Mouse (Mus musculus) MEL (cell line): Measurements from ENCODE around the gene Thumpd2. TPM values are rescaled to one million over a fixed set of nuclear protein-coding genes. Genes with fewer than 3 reads are reported as not detected.

Experiments
- DNase-seq: peaks from one replicate; pipeline ENCODE4 v3.0.0; 2011; ENCODE audit warnings: low read depth, low spot score
- H3K27ac ChIP-seq: 2 replicates; pipeline ENCODE4 v1.5.1; 2012; ENCODE audit warnings: low read depth, mild to moderate bottlenecking, control low read depth, low read length, moderate library complexity; ENCODE audit not compliant: control insufficient read depth
- H3K27me3 ChIP-seq, 2 experiments: fragments of 150-350 bp in 1 of 2; sonication (generic) in 1 of 2; 2 replicates each; pipeline ENCODE4 v1.6.1; 2012; ENCODE audit warnings: low read length in 2 of 2, mild to moderate bottlenecking in 2 of 2, improper control_type of control experiment in 1 of 2, moderate library complexity in 1 of 2; ENCODE audit not compliant: insufficient read depth in 2 of 2, control insufficient read depth in 1 of 2
- H3K36me3 ChIP-seq, 2 experiments: 2 replicates each; pipeline ENCODE4 v1.6.1; 2012 to 2014; ENCODE audit warnings: low read length in 2 of 2, improper control_type of control experiment in 1 of 2, inconsistent platforms in 1 of 2, mild to moderate bottlenecking in 1 of 2; ENCODE audit not compliant: insufficient read depth in 2 of 2, control insufficient read depth in 1 of 2
- H3K4me1 ChIP-seq, 2 experiments: fragments of 150-350 bp in 1 of 2; sonication (generic) in 1 of 2; 2 replicates each; pipeline ENCODE4 v1.6.1; 2012; ENCODE audit warnings: low read length in 2 of 2, improper control_type of control experiment in 1 of 2, mild to moderate bottlenecking in 1 of 2; ENCODE audit not compliant: insufficient read depth in 2 of 2, control insufficient read depth in 1 of 2
- H3K4me3 ChIP-seq, 2 experiments: fragments of 150-350 bp in 1 of 2; sonication (generic) in 1 of 2; 2 replicates each; pipeline ENCODE4 v1.5.1; 2012; ENCODE audit warnings: low read depth in 2 of 2, low read length in 2 of 2, mild to moderate bottlenecking in 2 of 2, moderate library complexity in 2 of 2, control low read depth in 1 of 2, improper control_type of control experiment in 1 of 2; ENCODE audit not compliant: control insufficient read depth in 1 of 2, insufficient read depth in 1 of 2
- H3K79me2 ChIP-seq: 2 replicates; pipeline ENCODE4 v1.6.1; 2012; ENCODE audit warnings: mild to moderate bottlenecking, low read length, moderate library complexity; ENCODE audit not compliant: control insufficient read depth, poor library complexity, insufficient read depth
- H3K9ac ChIP-seq: 2 replicates; pipeline ENCODE4 v1.6.1; 2012; ENCODE audit warnings: low read depth, mild to moderate bottlenecking, control low read depth, low read length, moderate library complexity; ENCODE audit not compliant: control insufficient read depth, poor library complexity, severe bottlenecking
- H3K9me3 ChIP-seq: fragments of 150-350 bp; sonication (generic); replicated peaks from 2 replicates; pipeline ENCODE4 v1.6.1; 2012; ENCODE audit warnings: mild to moderate bottlenecking, low read length, improper control_type of control experiment, moderate library complexity; ENCODE audit not compliant: insufficient read depth
- BHLHE40 ChIP-seq: IDR thresholded peaks from 2 replicates; pipeline ENCODE4 v1.6.1; 2012; ENCODE audit warnings: low read depth, mild to moderate bottlenecking, inconsistent platforms, low read length, improper control_type of control experiment, borderline replicate concordance
- CHD1 ChIP-seq: IDR thresholded peaks from 2 replicates; pipeline ENCODE4 v1.6.1; 2012; ENCODE audit warnings: low read depth, mild to moderate bottlenecking, inconsistent platforms, low read length, improper control_type of control experiment
- CHD2 ChIP-seq: IDR thresholded peaks from 2 replicates; pipeline ENCODE4 v1.6.1; 2011; ENCODE audit warnings: low read length, improper control_type of control experiment
- CTCF ChIP-seq, 3 experiments: IDR thresholded peaks in 2 of 3; conservative IDR thresholded peaks in 1 of 3; 2 replicates each; pipeline ENCODE4 v1.5.1; 2011 to 2012; ENCODE audit warnings: low read length in 3 of 3, low read depth in 2 of 3, mild to moderate bottlenecking in 2 of 3, improper control_type of control experiment in 1 of 3, inconsistent platforms in 1 of 3, mixed read lengths in 1 of 3, moderate library complexity in 1 of 3; ENCODE audit not compliant: control insufficient read depth in 1 of 3, insufficient read depth in 1 of 3, poor library complexity in 1 of 3, severe bottlenecking in 1 of 3
- JUND ChIP-seq: IDR thresholded peaks from 2 replicates; pipeline ENCODE4 v1.6.1; 2011; ENCODE audit warnings: low read depth, mild to moderate bottlenecking, improper control_type of control experiment, low read length
- MYB ChIP-seq: IDR thresholded peaks from 2 replicates; pipeline ENCODE4 v1.6.1; 2011; ENCODE audit warnings: mild to moderate bottlenecking, low read depth, low read length, improper control_type of control experiment
- MYC ChIP-seq: IDR thresholded peaks from 2 replicates; pipeline ENCODE4 v1.6.1; 2011; ENCODE audit warnings: low read depth, mild to moderate bottlenecking, low read length, improper control_type of control experiment, moderate library complexity
- POLR2AphosphoS5 ChIP-seq: IDR thresholded peaks from 2 replicates; pipeline ENCODE4 v1.6.1; 2012; ENCODE audit warnings: low read depth, borderline replicate concordance, mild to moderate bottlenecking, inconsistent platforms, low read length, moderate library complexity, mixed read lengths
- RAD21 ChIP-seq: IDR thresholded peaks from 2 replicates; pipeline ENCODE4 v1.6.1; 2011; ENCODE audit warnings: mild to moderate bottlenecking, low read depth, low read length, improper control_type of control experiment
- RCOR1 ChIP-seq: IDR thresholded peaks from 2 replicates; pipeline ENCODE4 v1.6.1; 2012; ENCODE audit warnings: low read depth, mild to moderate bottlenecking, inconsistent platforms, low read length, improper control_type of control experiment
- SMC3 ChIP-seq: IDR thresholded peaks from 2 replicates; pipeline ENCODE4 v1.6.1; 2011; ENCODE audit warnings: low read depth, low read length, improper control_type of control experiment
- TAL1 ChIP-seq: IDR thresholded peaks from 2 replicates; pipeline ENCODE4 v1.6.1; 2012; ENCODE audit warnings: mild to moderate bottlenecking, inconsistent platforms, low read length, moderate library complexity, mixed read lengths
- ZC3H11A ChIP-seq: IDR thresholded peaks from 2 replicates; pipeline ENCODE4 v1.6.1; 2012; ENCODE audit warnings: low read depth, mild to moderate bottlenecking, inconsistent platforms, low read length, improper control_type of control experiment
- polyA plus RNA-seq, 2 experiments: library from polyadenylated mRNA; stranded (reverse) in 1 of 2; unstranded in 1 of 2; fragments of >175 nt in 1 of 2; fragments of >200 nt in 1 of 2; gene quantifications; 2 replicates each; pipeline versions ENCODE4 v1.2.1 to v1.2.4; 2012; ENCODE audit warnings: low replicate concordance in 2 of 2, low read depth in 1 of 2; ENCODE audit not compliant: insufficient read length in 2 of 2, insufficient read depth in 1 of 2, missing spikeins in 1 of 2
- total RNA-seq: library from RNA; depleted of rRNA; stranded (reverse); fragments of 300-350 nt; gene quantifications from 2 replicates; pipeline ENCODE4 v1.2.3, GENCODE M21; 2012

Thumpd2 gene
- total and polyA plus RNA-seq, 3 experiments = 15.1 to 15.5 TPM; not detected in 1

DNA sequence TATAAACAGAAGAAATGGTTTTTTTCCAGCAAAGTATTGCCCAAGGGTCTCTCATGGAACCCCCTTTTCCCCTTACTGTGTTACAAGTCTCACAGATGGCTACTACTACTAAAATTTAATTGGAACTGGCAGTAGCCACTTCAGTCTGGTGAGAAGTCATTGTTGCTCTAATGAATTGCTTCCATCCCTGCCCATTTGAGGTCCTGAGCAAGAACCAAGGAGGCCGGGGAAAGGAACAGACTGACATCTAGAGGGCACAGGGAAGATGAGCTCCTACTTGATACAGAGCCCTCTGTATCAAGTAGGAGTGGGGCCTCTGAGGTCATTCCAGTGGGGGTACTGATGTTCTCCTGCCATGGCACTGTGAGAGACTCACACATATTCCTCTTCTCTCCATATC, 47.8 kb downstream of the Thumpd2 start:
- no peak overlapping the region for H3K9ac ChIP-seq
- DNase-seq = no peak
- H3K4me3 ChIP-seq = no peak overlapping the region
- H3K9me3 ChIP-seq = no peaks in the 10 kb centered on the region
- no peak overlapping the region for H3K27ac ChIP-seq
- H3K36me3 ChIP-seq = no peaks in the 10 kb centered on the region
- no peaks in the 10 kb centered on the region for H3K4me1 ChIP-seq
- no peaks in the 10 kb centered on the region for H3K79me2 ChIP-seq
- no peaks in the 10 kb centered on the region; a peak in 1 of 4 replicates for H3K27me3 ChIP-seq
- TF ChIP-seq RCOR1 (no peak), POLR2AphosphoS5 (no peak), CHD1 (no peak), ZC3H11A (no peak), CTCF (IDR thresholded peaks at IDR 0.05 in 2 of 3, conservative IDR thresholded peaks at IDR 0.05 in 1 of 3; ENCODE audit: control insufficient read depth in 1 of 3, insufficient read depth in 1 of 3, low read depth in 2 of 3, low read length in 3 of 3, poor library complexity in 1 of 3, severe bottlenecking in 1 of 3) (no peak; a peak in 1 of 6 replicates), BHLHE40 (no peak), RAD21 (peak; percentile 19; the same call in 1 of the 2 replicates)

DNA sequence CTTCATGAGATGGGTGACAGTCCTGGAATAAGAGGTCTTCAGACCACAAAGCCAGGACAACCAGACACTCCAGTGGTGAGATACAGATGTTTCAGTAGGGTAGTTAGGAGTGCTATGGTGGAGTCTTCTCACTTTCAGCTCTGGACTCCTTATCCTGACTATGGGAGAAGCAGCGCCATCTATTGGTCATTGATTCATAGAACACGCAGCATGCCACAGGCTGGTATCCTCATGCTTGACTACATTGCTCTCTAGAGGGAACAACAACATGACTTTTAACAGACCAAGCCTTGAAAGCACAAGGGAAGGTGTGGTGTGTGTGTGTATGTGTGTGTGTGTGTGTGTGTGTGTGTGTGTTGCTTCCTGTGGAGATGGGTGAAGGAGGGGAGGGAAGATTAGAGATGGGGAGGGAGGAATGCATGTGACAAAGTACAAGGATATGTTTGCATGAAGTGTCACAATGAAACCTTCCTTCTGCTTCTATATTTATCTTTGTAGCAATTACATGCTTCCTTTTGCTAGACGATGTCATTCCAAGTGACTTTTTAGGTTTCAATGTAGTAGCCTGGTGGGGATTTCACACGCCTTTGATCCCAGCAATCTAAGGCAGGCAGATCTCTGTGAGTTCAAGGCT, 49.0 kb downstream of the Thumpd2 start:
- H3K4me1 ChIP-seq = no peaks in the 10 kb centered on the region
- H3K27ac ChIP-seq = no peak overlapping the region
- no peak overlapping the region for H3K4me3 ChIP-seq
- no peak overlapping the region for H3K9ac ChIP-seq
- H3K36me3 ChIP-seq = no peaks in the 10 kb centered on the region
- peak; percentile 62 for TF ChIP-seq SMC3
- peak; percentile 38 to 74 (median 73) for TF ChIP-seq CTCF (IDR thresholded peaks at IDR 0.05 in 2 of 3, conservative IDR thresholded peaks at IDR 0.05 in 1 of 3; ENCODE audit: control insufficient read depth in 1 of 3, insufficient read depth in 1 of 3, low read depth in 2 of 3, low read length in 3 of 3, poor library complexity in 1 of 3, severe bottlenecking in 1 of 3)
- TF ChIP-seq ZC3H11A = 0 out of 2 replicates have a peak, but pooled peaks have one; percentile 30
- no peak for TF ChIP-seq TAL1
- TF ChIP-seq JUND = no peak
- no peak for TF ChIP-seq MYB
- TF ChIP-seq RAD21 = peak; percentile 60
- no peak for TF ChIP-seq CHD2
- TF ChIP-seq MYC = 0 out of 2 replicates have a peak, but pooled peaks have one; percentile 40
- H3K9me3 ChIP-seq = no peaks in the 10 kb centered on the region
- H3K27me3 ChIP-seq = no peaks in the 10 kb centered on the region; a peak in 1 of 4 replicates
- DNase-seq = peak; percentile 77
- no peaks in the 10 kb centered on the region for H3K79me2 ChIP-seq
